Mouse (Mus musculus): Measurements from ENCODE around the gene Tex264. TPM values are rescaled to one million over a fixed set of nuclear protein-coding genes. Genes with fewer than 3 reads are reported as not detected.

The Tex264 gene
- polyA plus RNA-seq, 1 experiment: 87.2 TPM

- no peaks in the 10 kb centered on the region for H3K9me3 ChIP-seq
- peaks cover 41% of the 10 kb centered on the region for H3K4me1 ChIP-seq
- no peak overlapping the region for H3K4me3 ChIP-seq (replicated peaks)
- TF ChIP-seq FLI1 (IDR thresholded peaks at IDR 0.05; ENCODE audit: low read length): no peak
- TF ChIP-seq GATA1 (IDR thresholded peaks at IDR 0.05; ENCODE audit: borderline replicate concordance, low read length): no peak
- H3K36me3 ChIP-seq (replicated peaks; ENCODE audit: low read length): peaks cover 96% of the 10 kb centered on the region
- no peaks in the 10 kb centered on the region for H3K27me3 ChIP-seq (replicated peaks)
These were observed 11.9 kb downstream of the Tex264 start for GRCm38 (mm10) chr9:106673860-106674259.

- Histone ChIP-seq H3K27me3 (replicated peaks) (no peaks in the 10 kb centered on the region), H3K9me3 (no peaks in the 10 kb centered on the region), H3K4me1 (no peaks in the 10 kb centered on the region), H3K36me3 (replicated peaks; ENCODE audit: low read length) (peaks cover 100% of the 10 kb centered on the region), H3K4me3 (replicated peaks) (no peak overlapping the region)
- TF ChIP-seq GATA1 (IDR thresholded peaks at IDR 0.05; ENCODE audit: borderline replicate concordance, low read length) (no peak), FLI1 (IDR thresholded peaks at IDR 0.05; ENCODE audit: low read length) (no peak)
These were observed 20.9 kb downstream of the Tex264 start for GRCm38 (mm10) chr9:106664856-106665255.

- no peak overlapping the region for H3K4me3 ChIP-seq (replicated peaks)
- no peaks in the 10 kb centered on the region for H3K27me3 ChIP-seq (replicated peaks)
- no peaks in the 10 kb centered on the region for H3K4me1 ChIP-seq
- TF ChIP-seq FLI1 (IDR thresholded peaks at IDR 0.05; ENCODE audit: low read length): no peak
- TF ChIP-seq GATA1 (IDR thresholded peaks at IDR 0.05; ENCODE audit: borderline replicate concordance, low read length): no peak
- peaks cover 100% of the 10 kb centered on the region for H3K36me3 ChIP-seq (replicated peaks; ENCODE audit: low read length)
- no peaks in the 10 kb centered on the region for H3K9me3 ChIP-seq
These were observed 21.3 kb downstream of the Tex264 start for GRCm38 (mm10) chr9:106664433-106664832.

DNA sequence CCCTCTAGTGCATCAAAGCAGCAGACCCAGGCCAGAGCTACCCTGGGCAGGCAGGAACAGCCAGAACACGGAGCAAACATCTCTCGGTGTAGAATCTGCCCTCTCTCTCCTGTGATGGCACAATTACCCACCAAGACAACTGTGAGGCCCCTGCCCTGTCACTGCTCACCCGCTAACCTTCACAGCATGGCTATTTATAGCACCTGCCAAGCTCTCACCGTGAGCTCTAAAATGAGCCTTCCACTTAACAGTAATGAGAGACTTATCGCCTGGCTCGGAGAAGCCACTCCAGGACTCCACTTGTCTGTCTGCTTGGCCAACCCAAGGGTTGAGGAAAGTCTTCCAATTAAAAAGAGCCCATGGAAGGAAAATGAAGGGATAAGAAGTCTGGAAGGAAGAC, 22.5 kb downstream of the Tex264 start:
- Histone ChIP-seq H3K36me3 (replicated peaks; ENCODE audit: low read length) (peaks cover 100% of the 10 kb centered on the region), H3K9me3 (no peaks in the 10 kb centered on the region)
- no peak for TF ChIP-seq GATA1 (IDR thresholded peaks at IDR 0.05; ENCODE audit: borderline replicate concordance, low read length)
- no peak for TF ChIP-seq FLI1 (IDR thresholded peaks at IDR 0.05; ENCODE audit: low read length)

GRCm38 (mm10) chr9:106659935-106660334, 25.8 kb downstream of the Tex264 start:
- no peak for TF ChIP-seq FLI1 (IDR thresholded peaks at IDR 0.05; ENCODE audit: low read length)
- TF ChIP-seq GATA1 (IDR thresholded peaks at IDR 0.05; ENCODE audit: borderline replicate concordance, low read length): no peak
- peaks cover 10% of the 10 kb centered on the region; the same call in 1 of the 2 replicates for H3K4me1 ChIP-seq
- H3K9me3 ChIP-seq: no peaks in the 10 kb centered on the region
- H3K27me3 ChIP-seq (replicated peaks): peaks cover 25% of the 10 kb centered on the region
- H3K4me3 ChIP-seq (replicated peaks): no peak overlapping the region
- H3K36me3 ChIP-seq (replicated peaks; ENCODE audit: low read length): peaks cover 76% of the 10 kb centered on the region

More for the DNA sequence above, 22.5 kb downstream of the Tex264 start:
- no peaks in the 10 kb centered on the region for H3K4me1 ChIP-seq
- H3K4me3 ChIP-seq (replicated peaks): no peak overlapping the region
- no peaks in the 10 kb centered on the region for H3K27me3 ChIP-seq (replicated peaks)

DNA sequence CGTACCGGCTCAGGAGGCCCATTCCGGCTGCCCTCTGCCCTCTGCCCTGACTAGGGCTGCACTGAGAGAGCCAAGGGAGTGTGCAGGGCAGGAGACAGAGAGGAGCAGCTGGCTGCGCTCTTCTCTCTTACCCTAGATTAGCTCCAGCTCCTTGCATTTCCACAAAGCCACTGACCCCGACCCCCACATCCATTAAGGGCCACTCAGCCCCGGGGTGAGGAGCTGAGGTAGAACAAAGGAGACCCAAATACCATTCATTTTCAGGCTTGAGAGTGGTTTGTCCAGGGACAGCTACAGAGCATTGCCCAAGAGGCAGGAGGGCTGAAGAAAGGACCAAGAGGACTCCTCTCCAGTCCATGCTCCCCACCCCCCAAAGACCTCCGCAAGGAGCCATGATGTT, 26.3 kb downstream of the Tex264 start:
- Histone ChIP-seq H3K4me1 (peaks cover 10% of the 10 kb centered on the region; the same call in 1 of the 2 replicates), H3K9me3 (no peaks in the 10 kb centered on the region), H3K36me3 (replicated peaks; ENCODE audit: low read length) (peaks cover 71% of the 10 kb centered on the region), H3K27me3 (replicated peaks) (peaks cover 29% of the 10 kb centered on the region), H3K4me3 (replicated peaks) (no peak overlapping the region)
- TF ChIP-seq GATA1 (IDR thresholded peaks at IDR 0.05; ENCODE audit: borderline replicate concordance, low read length): no peak
- no peak for TF ChIP-seq FLI1 (IDR thresholded peaks at IDR 0.05; ENCODE audit: low read length)

DNA sequence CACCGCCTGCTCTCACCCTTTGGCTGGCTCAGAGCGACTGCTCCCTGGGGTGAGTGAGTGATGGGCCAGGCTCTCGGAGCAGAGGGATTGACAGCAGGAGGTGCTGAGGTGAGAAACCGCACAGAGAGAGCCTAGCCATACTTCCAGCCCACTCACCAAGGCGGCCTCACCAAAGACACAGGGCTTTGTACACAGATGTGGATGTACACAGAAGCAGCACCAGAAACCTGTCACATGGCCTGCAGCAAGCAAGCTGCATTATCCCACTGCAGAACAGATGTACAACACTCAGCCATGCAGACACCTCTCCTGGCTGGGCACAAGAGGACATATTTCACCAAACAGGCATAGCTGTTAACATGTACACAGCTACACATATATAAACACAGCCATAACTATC, 28.1 kb downstream of the Tex264 start:
- H3K4me1 ChIP-seq: peaks cover 10% of the 10 kb centered on the region; the same call in 1 of the 2 replicates
- peaks cover 44% of the 10 kb centered on the region for H3K27me3 ChIP-seq (replicated peaks)
- H3K9me3 ChIP-seq: no peaks in the 10 kb centered on the region
- H3K4me3 ChIP-seq (replicated peaks): no peak overlapping the region
- peaks cover 52% of the 10 kb centered on the region for H3K36me3 ChIP-seq (replicated peaks; ENCODE audit: low read length)
- TF ChIP-seq FLI1 (IDR thresholded peaks at IDR 0.05; ENCODE audit: low read length) (no peak), GATA1 (IDR thresholded peaks at IDR 0.05; ENCODE audit: borderline replicate concordance, low read length) (no peak)

- Histone ChIP-seq H3K4me3 (replicated peaks) (no peak overlapping the region), H3K36me3 (replicated peaks; ENCODE audit: low read length) (peaks cover 44% of the 10 kb centered on the region), H3K9me3 (no peaks in the 10 kb centered on the region), H3K4me1 (peaks cover 10% of the 10 kb centered on the region; the same call in 1 of the 2 replicates), H3K27me3 (replicated peaks) (peaks cover 48% of the 10 kb centered on the region)
- TF ChIP-seq FLI1 (IDR thresholded peaks at IDR 0.05; ENCODE audit: low read length) (no peak), GATA1 (IDR thresholded peaks at IDR 0.05; ENCODE audit: borderline replicate concordance, low read length) (no peak)
These were observed 28.9 kb downstream of the Tex264 start for GRCm38 (mm10) chr9:106656820-106657219.

- H3K27me3 ChIP-seq (replicated peaks): peaks cover 52% of the 10 kb centered on the region
These were observed 29.6 kb downstream of the Tex264 start, which contains the start of gene Grm2 for GRCm38 (mm10) chr9:106655884-106656720. TSS of gene Grm2 (minus strand) at chr9:106656082.

DNA sequence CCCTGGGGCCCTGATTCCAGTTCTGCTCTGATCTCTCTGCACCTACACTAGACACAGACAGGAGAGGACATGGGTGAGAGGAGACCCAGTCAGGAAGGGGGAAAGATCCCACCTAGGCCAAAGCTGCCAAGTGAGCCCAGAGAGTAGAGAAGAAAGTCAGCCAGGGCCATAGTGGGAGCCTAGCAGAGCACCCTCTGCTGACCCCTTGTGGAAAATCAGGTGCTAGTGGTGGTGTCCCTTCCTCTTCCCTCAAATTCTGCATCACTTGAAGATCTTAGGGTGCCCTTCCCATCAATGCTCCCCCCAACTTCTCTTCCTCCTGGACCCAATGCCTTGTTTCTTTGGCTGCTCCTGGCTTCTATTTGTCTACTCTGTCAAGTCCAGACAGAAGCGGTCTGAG, 33.0 kb downstream of the Tex264 start:
- Histone ChIP-seq H3K36me3 (replicated peaks; ENCODE audit: low read length) (peaks cover 4% of the 10 kb centered on the region), H3K27me3 (replicated peaks) (peaks cover 76% of the 10 kb centered on the region), H3K4me1 (peaks cover 10% of the 10 kb centered on the region; the same call in 1 of the 2 replicates), H3K4me3 (replicated peaks) (no peak overlapping the region), H3K9me3 (no peaks in the 10 kb centered on the region)
- no peak for TF ChIP-seq FLI1 (IDR thresholded peaks at IDR 0.05; ENCODE audit: low read length)
- no peak for TF ChIP-seq GATA1 (IDR thresholded peaks at IDR 0.05; ENCODE audit: borderline replicate concordance, low read length)

More at GRCm38 (mm10) chr9:106655884-106656720, 29.6 kb downstream of the Tex264 start, which contains the start of gene Grm2:
- H3K9me3 ChIP-seq: no peaks in the 10 kb centered on the region
- TF ChIP-seq GATA1 (IDR thresholded peaks at IDR 0.05; ENCODE audit: borderline replicate concordance, low read length) (no peak), FLI1 (IDR thresholded peaks at IDR 0.05; ENCODE audit: low read length) (no peak)
- peaks cover 10% of the 10 kb centered on the region; the same call in 1 of the 2 replicates for H3K4me1 ChIP-seq
- H3K36me3 ChIP-seq (replicated peaks; ENCODE audit: low read length): peaks cover 37% of the 10 kb centered on the region
- H3K4me3 ChIP-seq (replicated peaks): no peak within 1 kb of the TSS

All from megakaryocyte, embryonic 14.5 days (primary cell).